Mouse (Mus musculus) olfactory bulb, adult 2 months (tissue): ENCODE measurements around the gene Banf1. TPM values are rescaled to one million over a fixed set of nuclear protein-coding genes. Genes with fewer than 3 reads are reported as not detected.

Source experiments
- H3K27ac ChIP-seq: fragments of 200-500 bp; 2 replicates; pipeline ENCODE4 v1.5.1; 2012; ENCODE audit warnings: low read depth, low read length; ENCODE audit not compliant: insufficient read depth
- H3K4me1 ChIP-seq: fragments of 200-500 bp; 2 replicates; pipeline ENCODE4 v1.6.1; 2012; ENCODE audit warnings: low read length; ENCODE audit not compliant: control insufficient read depth, insufficient read depth
- H3K4me3 ChIP-seq: fragments of 200-500 bp; 2 replicates; pipeline ENCODE4 v1.5.1; 2012; ENCODE audit warnings: mild to moderate bottlenecking, low read depth, low read length, moderate library complexity; ENCODE audit not compliant: insufficient read depth
- CTCF ChIP-seq: fragments of 200-500 bp; IDR thresholded peaks from 2 replicates; pipeline ENCODE4 v1.5.1; 2012; ENCODE audit warnings: low read depth, mild to moderate bottlenecking, low read length, moderate library complexity; ENCODE audit not compliant: insufficient read depth
- POLR2A ChIP-seq: fragments of 200-500 bp; IDR thresholded peaks from 2 replicates; pipeline ENCODE4 v1.6.1; 2012; ENCODE audit warnings: mild to moderate bottlenecking, low read depth, low read length, moderate library complexity; ENCODE audit not compliant: insufficient read depth
- WGBS: fragments of 180-500 bp; shearing (Covaris S2); methylation state at CpG from one replicate; pipeline ENCODE4 v1.1.7; 2018; 5-methylcytosine and 5-hydroxymethylcytosine counted together
- polyA plus RNA-seq: library from polyadenylated mRNA; stranded (reverse); fragments of >200 nt; gene quantifications from 2 replicates; pipeline ENCODE4 v1.2.4, GENCODE M21; 2012; ENCODE audit warnings: low replicate concordance; ENCODE audit not compliant: missing spikeins, insufficient read depth, insufficient read length

Banf1 gene
- not detected in 2 replicates for polyA plus RNA-seq

DNA sequence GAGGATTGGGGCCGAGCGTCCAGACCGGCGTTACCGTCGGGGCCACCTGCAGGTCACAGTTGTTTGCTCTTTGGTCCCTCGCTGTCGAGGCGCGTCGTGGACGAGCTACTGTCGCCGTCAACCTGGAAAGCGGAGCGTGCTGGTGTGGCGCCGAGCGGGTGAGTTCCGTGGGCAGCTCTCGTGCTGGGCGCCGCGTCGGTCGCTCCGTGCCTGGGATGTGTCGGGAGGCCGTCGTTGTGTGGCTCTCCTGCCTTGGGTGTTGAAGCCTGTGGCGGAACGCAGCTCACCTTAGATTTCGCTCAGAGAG lies at the start of gene Banf1:
TSS of gene Banf1 (minus strand) at position 116 of the 307 bp plus-strand sequence.
- WGBS = under 1% methylated on average over 33 of the region's 33 CpGs
- no peak for TF ChIP-seq POLR2A
- no peak for TF ChIP-seq CTCF
- Histone ChIP-seq H3K4me3 (peak within 1 kb of the TSS; percentile 98), H3K4me1 (peaks cover 15% of the 10 kb centered on the region), H3K27ac (peak within 1 kb of the TSS; percentile 89)

GRCm38 (mm10) chr19:5414534-5414957 lies 47.6 kb upstream of the Banf1 start:
- Histone ChIP-seq H3K27ac (no peak overlapping the region), H3K4me1 (peaks cover 6% of the 10 kb centered on the region), H3K4me3 (no peak overlapping the region)
- no peak for TF ChIP-seq POLR2A
- TF ChIP-seq CTCF = no peak
- 65% methylated on average over 2 of the region's 2 CpGs for WGBS

- TF ChIP-seq POLR2A = no peak
- TF ChIP-seq CTCF = no peak
- 62% methylated on average over 4 of the region's 4 CpGs for WGBS
- Histone ChIP-seq H3K27ac (no peak overlapping the region), H3K4me1 (peaks cover 7% of the 10 kb centered on the region), H3K4me3 (no peak overlapping the region)
Observed at GRCm38 (mm10) chr19:5413840-5414239, 46.9 kb upstream of the Banf1 start.

DNA sequence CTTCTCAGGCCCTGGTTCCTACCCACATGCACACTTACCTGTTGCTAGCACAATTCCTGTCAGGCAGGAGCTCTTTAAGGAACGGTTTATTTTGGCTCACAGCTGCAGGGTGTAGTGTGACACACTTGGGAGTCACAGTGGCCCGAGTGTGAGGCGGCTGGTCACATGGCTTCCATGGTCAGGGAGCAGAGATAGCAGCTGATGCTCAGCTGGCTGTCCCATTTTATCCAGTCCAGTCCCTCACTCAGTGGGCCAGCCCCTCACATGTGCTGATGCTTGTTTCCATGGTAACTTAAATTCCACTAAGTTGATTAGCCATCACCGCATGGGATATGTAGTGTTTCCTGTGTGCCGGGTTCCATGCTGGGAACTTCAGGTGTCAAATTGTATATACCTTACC lies 45.0 kb upstream of the Banf1 start:
- no peak for TF ChIP-seq POLR2A
- TF ChIP-seq CTCF = no peak
- 40% methylated on average over 5 of the region's 5 CpGs for WGBS
- peaks cover 14% of the 10 kb centered on the region for H3K4me1 ChIP-seq
- H3K4me3 ChIP-seq = no peak overlapping the region
- no peak overlapping the region for H3K27ac ChIP-seq

- Histone ChIP-seq H3K4me1 (peaks cover 16% of the 10 kb centered on the region), H3K27ac (no peak overlapping the region), H3K4me3 (no peak overlapping the region)
- WGBS = 89% methylated on average over 5 of the region's 5 CpGs
- TF ChIP-seq POLR2A (no peak), CTCF (no peak)
Observed at GRCm38 (mm10) chr19:5410641-5411040, 43.7 kb upstream of the Banf1 start.

GRCm38 (mm10) chr19:5409068-5409467 lies 42.1 kb upstream of the Banf1 start:
- no peak overlapping the region for H3K4me3 ChIP-seq
- peaks cover 16% of the 10 kb centered on the region for H3K4me1 ChIP-seq
- WGBS = 70% methylated on average over 5 of the region's 5 CpGs
- no peak overlapping the region for H3K27ac ChIP-seq
- no peak for TF ChIP-seq POLR2A
- TF ChIP-seq CTCF = no peak

GRCm38 (mm10) chr19:5408057-5409001 lies 41.4 kb upstream of the Banf1 start:
- Histone ChIP-seq H3K4me3 (no peak overlapping the region), H3K4me1 (peaks cover 16% of the 10 kb centered on the region), H3K27ac (peak overlapping the region; percentile 46)
- TF ChIP-seq CTCF = no peak
- TF ChIP-seq POLR2A = no peak
- WGBS = 65% methylated on average over 13 of the region's 13 CpGs

DNA sequence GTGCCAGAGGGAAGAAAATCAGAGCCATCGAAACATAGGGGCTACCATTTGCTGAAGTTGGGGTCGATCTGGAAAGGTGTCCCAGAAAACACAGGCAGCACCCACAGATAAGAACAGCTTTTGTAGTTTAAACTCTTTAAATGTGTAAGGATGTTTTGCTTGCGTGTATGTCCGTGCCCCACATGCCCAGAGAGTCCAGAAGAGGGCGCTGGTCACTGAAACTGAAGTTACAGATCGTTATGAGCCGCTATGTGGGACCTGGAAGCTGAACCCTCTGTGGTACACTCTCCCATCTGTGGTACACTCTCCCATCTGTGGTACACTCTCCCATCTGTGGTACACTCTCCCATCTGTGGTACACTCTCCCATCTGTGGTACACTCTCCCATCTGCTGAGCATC lies 40.2 kb upstream of the Banf1 start:
- Histone ChIP-seq H3K4me3 (peak overlapping the region; percentile 65), H3K4me1 (peaks cover 16% of the 10 kb centered on the region), H3K27ac (peak overlapping the region; percentile 99)
- 3% methylated on average over 7 of the region's 7 CpGs for WGBS
- TF ChIP-seq CTCF = 0 out of 2 replicates have a peak, but pooled peaks have one; percentile 38
- no peak for TF ChIP-seq POLR2A

DNA sequence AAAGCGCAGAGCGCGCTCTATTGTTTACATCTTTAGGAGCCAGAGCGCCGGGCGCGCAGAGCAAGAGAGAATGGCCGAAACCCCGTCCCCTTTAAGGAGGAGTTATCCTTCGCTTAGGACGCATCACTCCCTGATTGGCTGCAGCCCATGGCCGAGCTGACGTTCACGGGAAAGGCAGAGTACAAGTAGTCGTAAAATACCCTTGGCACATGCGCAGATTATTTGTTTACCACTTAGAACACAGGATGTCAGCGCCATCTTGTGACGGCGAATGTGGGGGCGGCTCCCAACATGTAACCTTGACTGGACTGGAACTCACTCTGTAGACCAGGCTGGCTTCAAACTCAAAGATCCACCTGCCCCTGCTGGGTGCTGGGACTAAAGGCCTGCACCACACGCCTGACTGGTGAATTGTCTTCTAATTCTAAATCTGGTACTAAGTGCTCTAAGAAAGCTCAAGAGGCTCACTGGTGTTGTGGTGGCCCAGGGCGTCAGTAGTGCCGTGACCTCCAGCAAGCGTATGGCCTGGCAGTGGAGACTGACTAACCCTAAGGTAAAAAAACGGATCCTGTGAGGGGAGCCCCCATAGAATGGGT lies 39.7 kb upstream of the Banf1 start:
- Histone ChIP-seq H3K27ac (peak overlapping the region; percentile 99), H3K4me1 (peaks cover 12% of the 10 kb centered on the region), H3K4me3 (peak overlapping the region; percentile 65)
- 4% methylated on average over 24 of the region's 25 CpGs for WGBS
